Mouse (Mus musculus): ENCODE data around the gene Lta. TPM values are rescaled to one million over a fixed set of nuclear protein-coding genes. Genes with fewer than 3 reads are reported as not detected.

Lta gene
- total and polyA plus RNA-seq, 3 experiments, result 0.18 to 0.35 (median 0.26) TPM

DNA sequence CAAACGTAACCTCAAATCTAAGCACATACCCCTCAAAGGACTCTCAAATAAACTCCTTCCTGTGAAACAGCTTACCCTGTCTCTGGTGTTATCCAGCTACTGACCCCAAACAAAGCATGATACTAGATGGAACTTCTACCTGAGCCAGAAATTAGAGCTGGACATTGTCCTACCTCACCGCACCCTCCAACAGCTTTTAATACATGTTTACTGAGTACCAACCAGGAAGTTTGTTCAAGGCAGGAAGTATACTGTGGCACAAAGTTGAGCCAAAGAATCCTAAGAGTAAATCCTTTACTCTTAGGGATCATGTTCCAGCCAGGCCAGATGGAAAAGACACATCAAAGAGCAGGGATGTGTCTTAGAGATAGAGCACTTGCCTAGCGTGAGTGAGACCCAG is 5.4 kb upstream of the Lta start:
- no peak for DNase-seq

GRCm38 (mm10) chr17:35209785-35210535 is 4.8 kb upstream of the Lta start:
- no peak for DNase-seq

GRCm38 (mm10) chr17:35205380-35205769 is 224 bp upstream of the Lta start:
- DNase-seq, result no peak

- DNase-seq, result no peak
These were observed 2.7 kb downstream of the Lta start for GRCm38 (mm10) chr17:35202442-35202841.

GRCm38 (mm10) chr17:35201787-35202186 is 3.4 kb downstream of the Lta start, which contains the start of gene Tnf:
TSS of gene Tnf (minus strand) at chr17:35202007.
- DNase-seq, result peak; percentile 61

- no peak for DNase-seq
These were observed 4.0 kb downstream of the Lta start for GRCm38 (mm10) chr17:35201128-35201527.

DNA sequence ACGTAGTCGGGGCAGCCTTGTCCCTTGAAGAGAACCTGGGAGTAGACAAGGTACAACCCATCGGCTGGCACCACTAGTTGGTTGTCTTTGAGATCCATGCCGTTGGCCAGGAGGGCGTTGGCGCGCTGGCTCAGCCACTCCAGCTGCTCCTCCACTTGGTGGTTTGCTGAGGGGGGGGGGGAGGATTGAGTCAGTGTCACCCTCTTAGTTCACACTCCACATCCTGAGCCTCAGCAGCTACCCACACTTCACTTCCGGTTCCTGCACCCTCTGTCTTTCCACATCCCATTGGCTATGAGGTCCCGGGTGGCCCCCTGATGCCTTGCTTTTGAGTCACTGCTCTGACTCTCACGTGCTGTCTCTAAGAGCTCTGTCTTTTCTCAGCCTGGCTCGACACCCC is 4.8 kb downstream of the Lta start:
- no peak for DNase-seq

DNA sequence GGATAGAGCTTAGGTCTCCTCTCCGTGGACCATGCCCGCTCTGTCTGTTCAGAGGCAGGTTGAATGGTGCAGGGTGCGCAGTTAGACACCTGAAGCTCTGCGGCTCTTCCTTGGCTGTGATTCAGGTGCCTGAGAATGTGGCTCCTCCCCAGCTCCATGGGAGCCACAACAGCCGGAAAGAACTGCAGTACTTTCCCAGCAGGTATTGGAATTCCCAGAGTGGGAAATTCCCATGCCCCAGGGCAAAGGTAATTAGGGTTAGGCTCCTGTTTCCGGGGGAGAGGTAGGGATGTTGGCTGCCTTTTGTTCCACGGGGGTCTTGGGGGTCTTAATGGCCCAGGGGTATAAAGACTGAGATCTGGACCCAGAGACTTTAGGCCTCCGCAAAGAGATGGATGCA is 6.2 kb downstream of the Lta start:
- DNase-seq, result no peak

- no peak for DNase-seq
These were observed 7.1 kb downstream of the Lta start for GRCm38 (mm10) chr17:35198029-35198428.

GRCm38 (mm10) chr17:35197126-35197525 is 8.0 kb downstream of the Lta start:
- no peak for DNase-seq

DNA sequence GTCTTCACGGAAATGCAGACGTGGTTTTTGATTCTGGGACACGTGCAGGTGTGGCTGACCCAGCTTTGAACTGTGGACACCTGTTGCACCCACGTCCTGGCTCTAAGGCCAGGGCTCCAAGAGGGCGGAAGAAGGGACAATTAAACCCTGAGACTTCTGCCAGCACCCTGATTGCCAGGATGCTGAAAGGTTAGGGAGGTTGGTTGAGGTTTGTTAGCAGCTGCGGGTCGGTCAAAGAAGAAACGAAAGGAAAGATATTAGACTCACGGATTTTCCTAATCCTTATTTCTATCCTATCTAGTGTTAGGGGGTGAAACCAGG is 8.9 kb downstream of the Lta start:
- no peak for DNase-seq

- peak; percentile 84 for DNase-seq
These were observed 9.4 kb downstream of the Lta start for GRCm38 (mm10) chr17:35195631-35196320.

- DNase-seq, result no peak
These were observed 10.1 kb downstream of the Lta start for GRCm38 (mm10) chr17:35194844-35195630.

- DNase-seq, result peak; percentile 77
These were observed 11.0 kb downstream of the Lta start, which contains the start of gene Ltb for GRCm38 (mm10) chr17:35193881-35194843. TSS of gene Ltb (plus strand) at chr17:35194439.

- peak; percentile 44 for DNase-seq
These were observed 12.2 kb downstream of the Lta start for GRCm38 (mm10) chr17:35192924-35193323.

DNA sequence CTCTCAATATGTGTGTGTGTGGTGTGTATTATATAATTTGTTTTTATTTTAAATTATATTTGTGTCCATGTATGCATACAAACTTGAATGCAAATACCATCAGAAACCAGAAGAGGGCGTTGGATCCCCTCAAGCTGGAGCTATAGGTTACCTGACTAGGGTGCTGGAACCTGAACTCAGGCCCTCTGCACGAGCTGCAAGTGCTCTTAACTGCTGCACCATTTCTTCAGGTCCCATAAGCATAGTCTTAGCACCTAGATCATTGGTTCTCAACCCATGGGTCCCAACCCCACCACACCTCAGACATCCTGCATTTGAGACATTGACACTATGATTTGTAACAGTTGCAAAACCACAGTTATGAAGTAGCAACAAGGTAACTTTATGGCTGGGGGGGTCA is 13.4 kb downstream of the Lta start:
- no peak for DNase-seq

GRCm38 (mm10) chr17:35190096-35190495 is 15.1 kb downstream of the Lta start:
- DNase-seq, result no peak

DNA sequence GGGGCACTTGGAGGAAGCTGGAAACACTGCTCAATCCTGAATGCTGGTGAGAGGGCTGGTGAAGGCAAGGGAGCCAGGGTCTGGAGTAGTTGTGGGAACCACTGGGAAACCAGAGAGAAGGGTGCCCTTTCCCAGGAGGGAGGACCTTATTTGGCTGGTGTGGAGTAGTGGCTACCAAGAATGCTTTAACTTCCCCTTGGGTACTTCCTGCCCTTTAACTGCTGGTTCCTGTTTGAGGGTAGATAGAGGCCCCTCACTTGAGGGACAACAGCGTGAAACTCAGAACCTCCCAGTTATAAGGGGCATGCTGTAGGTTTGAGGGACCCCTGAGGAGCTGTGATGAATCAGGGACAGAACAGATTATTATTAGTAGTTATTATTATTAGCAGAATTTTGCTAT is 16.0 kb downstream of the Lta start:
- no peak for DNase-seq

DNA sequence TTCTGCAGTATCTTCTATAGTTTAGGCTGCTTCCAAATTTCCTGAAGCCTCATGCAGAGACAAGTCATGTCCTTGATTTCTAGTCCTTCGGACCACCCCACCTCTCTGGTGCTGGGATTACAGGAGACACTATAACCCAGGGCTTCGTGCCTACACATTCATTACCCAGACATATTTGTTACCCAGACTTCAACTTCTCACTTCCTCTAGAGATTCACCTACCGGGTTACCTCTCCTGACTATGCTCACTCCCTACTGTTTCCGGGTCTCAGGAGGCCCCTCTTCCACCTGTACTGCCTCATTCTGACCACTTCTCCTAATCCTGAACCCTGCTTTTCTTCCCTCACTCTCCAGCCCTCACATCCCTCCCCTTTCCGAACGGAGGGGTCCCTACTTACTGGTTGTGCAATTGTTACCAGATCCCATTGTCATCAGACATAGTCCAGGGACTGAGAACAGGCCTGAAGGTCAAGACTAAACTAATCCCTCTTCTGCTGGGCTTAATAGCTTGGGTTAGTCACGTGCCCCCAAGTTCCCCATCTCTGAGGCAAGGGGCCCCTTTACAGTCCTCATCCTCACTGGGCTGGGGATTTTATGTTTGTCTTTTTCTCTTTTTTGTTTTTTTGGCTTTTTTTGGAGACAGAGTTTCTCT is 17.1 kb downstream of the Lta start, which contains the start of gene Lst1:
Gene Lst1 (minus strand): TSS at position 481 of the 652 bp plus-strand sequence.
- no peak for DNase-seq

DNA sequence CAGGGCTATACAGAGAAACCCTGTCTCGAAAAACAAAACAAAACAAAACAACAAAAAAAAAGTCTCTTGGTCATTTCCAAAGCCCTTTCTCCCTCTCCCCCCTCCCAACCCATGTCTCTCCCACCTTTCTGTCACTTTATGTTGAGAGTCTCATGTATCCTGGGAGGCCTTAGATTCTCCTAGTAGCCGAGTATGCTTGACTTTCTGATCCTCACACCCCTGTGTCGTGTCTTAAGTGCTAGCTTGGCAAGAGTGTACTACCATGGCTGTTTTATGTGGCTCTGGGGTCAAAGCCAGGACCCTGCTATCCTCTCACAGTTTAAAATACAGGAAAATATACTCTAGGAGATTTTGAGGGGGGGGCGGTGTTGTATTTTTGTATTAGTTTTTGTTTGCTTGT is 17.8 kb downstream of the Lta start:
- DNase-seq, result no peak

GRCm38 (mm10) chr17:35186681-35187080 is 18.5 kb downstream of the Lta start:
- DNase-seq, result no peak

All from adrenal gland, adult 2 months (tissue).